Mouse (Mus musculus) G1E (cell line): Measurements from ENCODE around the gene Uckl1. TPM values are rescaled to one million over a fixed set of nuclear protein-coding genes. Genes with fewer than 3 reads are reported as not detected.

Experiments
- ATAC-seq: 2 replicates; pipeline ENCODE4 v1.8.0; 2016; ENCODE audit warnings: mild to moderate bottlenecking; ENCODE audit not compliant: insufficient number of reproducible peaks, poor library complexity, low FRiP score, severe bottlenecking; ENCODE audit errors: extremely low read depth
- DNase-seq: peaks from one replicate; pipeline ENCODE4 v3.0.0; 2012; ENCODE audit warnings: low spot score
- H3K27me3 ChIP-seq: 2 replicates; pipeline ENCODE4 v1.6.1; 2012; ENCODE audit warnings: mild to moderate bottlenecking, low read length, inconsistent platforms; ENCODE audit not compliant: insufficient read depth
- H3K36me3 ChIP-seq: replicated peaks from 2 replicates; pipeline ENCODE3; 2012; ENCODE audit warnings: mild to moderate bottlenecking, inconsistent platforms
- H3K4me1 ChIP-seq: 2 replicates; pipeline ENCODE4 v1.6.1; 2012; ENCODE audit warnings: low read depth, low read length, inconsistent platforms, mixed read lengths; ENCODE audit not compliant: insufficient read depth
- H3K4me3 ChIP-seq: 2 replicates; pipeline ENCODE4 v1.5.1; 2012; ENCODE audit warnings: low read depth, mild to moderate bottlenecking, inconsistent platforms, low read length, moderate library complexity, mixed read lengths
- H3K9me3 ChIP-seq: replicated peaks from 2 replicates; pipeline ENCODE4 v1.6.1; 2012; ENCODE audit warnings: inconsistent platforms
- CTCF ChIP-seq: IDR thresholded peaks from 2 replicates; pipeline ENCODE4 v1.5.1; 2012; ENCODE audit warnings: low read depth, low read length, inconsistent platforms, mixed read lengths
- GATA1 ChIP-seq: IDR thresholded peaks from 2 replicates; pipeline ENCODE4 v1.6.1; 2012; ENCODE audit warnings: borderline replicate concordance, low read length, inconsistent platforms, mixed read lengths
- GATA2 ChIP-seq: IDR thresholded peaks from 2 replicates; pipeline ENCODE4 v1.6.1; 2012; ENCODE audit warnings: low read depth, low read length, inconsistent platforms, borderline replicate concordance
- POLR2AphosphoS5 ChIP-seq: IDR thresholded peaks from 2 replicates; pipeline ENCODE4 v1.6.1; 2012; ENCODE audit warnings: low read depth, low read length, inconsistent platforms; ENCODE audit not compliant: insufficient replicate concordance
- TAL1 ChIP-seq: conservative IDR thresholded peaks from 2 replicates; pipeline ENCODE4 v1.6.1; 2012; ENCODE audit warnings: low read depth, low read length, inconsistent platforms, mixed read lengths
- polyA plus RNA-seq: library from polyadenylated mRNA; stranded (reverse); fragments of >175 nt; gene quantifications from 2 replicates; pipeline ENCODE4 v1.2.3, GENCODE M21; 2012
- total RNA-seq, 2 experiments: library from RNA; stranded (forward) in 1 of 2; stranded (reverse) in 1 of 2; fragments of 200-1000 nt in 1 of 2; fragments of >200 nt in 1 of 2; fragmentation: Nextera tagmentation in 1 of 2; gene quantifications; 2 replicates each; pipeline ENCODE4 v1.2.3; 2014 to 2017

Uckl1 gene
- total and polyA plus RNA-seq, 3 experiments = 46.9 to 66.0 (median 54.9) TPM

DNA sequence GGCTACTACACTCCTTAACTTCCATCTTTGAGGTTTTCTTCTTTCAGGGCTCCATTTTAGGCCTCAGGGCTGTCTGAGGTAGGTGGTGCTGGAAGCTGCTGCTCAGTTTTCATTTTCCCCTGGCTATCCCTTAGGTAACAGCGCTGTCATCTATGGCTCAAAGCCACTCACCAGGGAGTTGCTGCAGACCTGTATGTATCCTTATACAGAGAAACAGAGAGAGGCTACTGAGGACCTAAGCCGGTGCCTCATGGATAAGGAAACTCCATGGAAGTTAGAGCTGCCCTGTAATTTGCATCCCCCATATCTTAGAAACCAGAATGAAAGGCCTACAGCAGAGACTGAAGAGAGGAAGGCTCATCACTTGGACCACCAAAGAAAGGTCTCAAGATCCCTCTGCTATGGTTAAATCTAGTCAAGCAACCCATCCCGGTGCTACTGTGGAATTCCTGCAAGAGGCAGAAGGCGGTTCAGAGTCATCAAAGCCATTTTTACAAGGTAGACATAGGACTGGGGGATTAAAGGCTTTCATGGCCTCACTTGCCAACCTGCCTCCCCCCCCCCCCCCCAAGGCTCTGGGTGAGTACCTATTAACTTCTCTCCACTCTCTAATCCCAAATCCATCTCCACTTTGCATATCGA, 4.4 kb downstream of the Uckl1 start:
- TF ChIP-seq GATA1 (no peak), GATA2 (no peak), POLR2AphosphoS5 (no peak), CTCF (no peak), TAL1 (no peak)
- peaks cover 74% of the 10 kb centered on the region for H3K4me1 ChIP-seq
- H3K27me3 ChIP-seq = no peaks in the 10 kb centered on the region
- no peak for ATAC-seq
- no peak for DNase-seq
- H3K36me3 ChIP-seq = peaks cover 65% of the 10 kb centered on the region
- peak overlapping the region; percentile 83 for H3K4me3 ChIP-seq
- no peaks in the 10 kb centered on the region for H3K9me3 ChIP-seq

DNA sequence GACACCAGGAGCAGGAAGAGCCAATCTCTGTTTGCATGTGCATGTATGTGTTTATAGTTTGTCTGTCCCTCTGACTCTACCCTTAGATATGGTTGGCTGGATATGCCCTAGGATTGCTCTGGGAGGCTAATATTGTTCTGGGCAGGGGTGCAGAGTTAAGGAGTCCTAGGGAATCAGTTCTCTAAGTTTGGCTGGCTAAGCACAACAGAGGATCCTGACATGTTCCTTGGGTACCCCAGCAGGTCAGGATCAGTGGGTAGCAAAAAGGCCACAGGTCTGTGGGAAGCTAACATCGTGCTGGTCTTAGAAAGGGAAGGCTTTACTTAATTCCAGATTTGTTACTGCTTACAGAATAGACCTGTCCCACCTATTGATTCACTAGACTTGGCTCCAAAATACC, 5.0 kb downstream of the Uckl1 start:
- no peaks in the 10 kb centered on the region for H3K27me3 ChIP-seq
- DNase-seq = no peak
- H3K36me3 ChIP-seq = peaks cover 65% of the 10 kb centered on the region
- H3K4me3 ChIP-seq = no peak overlapping the region
- no peak for ATAC-seq
- H3K9me3 ChIP-seq = no peaks in the 10 kb centered on the region
- TF ChIP-seq POLR2AphosphoS5 (no peak), GATA2 (no peak), TAL1 (no peak), GATA1 (no peak), CTCF (no peak)
- H3K4me1 ChIP-seq = peaks cover 78% of the 10 kb centered on the region

DNA sequence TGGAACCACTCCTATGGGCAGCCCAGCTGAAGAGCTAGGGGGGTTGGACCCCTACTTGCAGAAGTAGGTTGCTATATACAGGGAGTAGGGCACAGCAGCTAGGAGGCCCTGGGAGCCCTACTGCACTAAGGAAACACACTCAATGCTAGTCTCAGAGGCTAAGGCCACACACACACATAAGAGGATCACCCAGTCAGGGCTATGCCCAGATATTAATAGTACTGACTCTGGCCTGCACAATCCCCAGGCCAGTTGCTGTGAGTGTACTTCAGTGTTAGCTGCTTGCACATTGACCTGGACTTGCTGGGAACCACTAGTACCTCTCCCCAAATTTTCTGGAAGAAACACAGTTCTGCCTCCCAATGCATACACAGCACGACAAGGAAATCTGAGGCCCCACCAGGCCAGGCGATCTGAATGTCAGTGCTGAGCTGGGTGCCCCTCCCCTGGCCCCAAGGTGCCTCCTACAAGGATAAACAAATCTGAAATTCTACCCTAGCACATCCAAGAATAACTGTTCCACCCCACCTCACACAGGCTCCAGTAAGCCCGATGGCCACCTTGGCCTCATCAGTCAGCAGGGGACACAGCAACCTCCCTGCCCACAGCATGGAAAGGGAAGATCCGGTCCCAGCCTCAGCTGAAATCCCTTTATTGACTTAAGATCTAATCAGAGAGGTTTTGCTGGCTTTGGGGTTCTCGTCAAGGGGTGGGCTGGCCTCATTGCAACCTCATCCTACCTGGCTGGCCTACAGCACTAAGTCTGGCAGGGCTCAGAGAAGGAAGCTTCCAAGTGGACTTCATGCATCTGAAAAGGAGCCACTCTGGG, 5.7 kb downstream of the Uckl1 start:
- ATAC-seq = no peak
- H3K4me3 ChIP-seq = peak overlapping the region; percentile 28; the same call in 1 of the 2 replicates
- peaks cover 65% of the 10 kb centered on the region for H3K36me3 ChIP-seq
- TF ChIP-seq TAL1 (no peak), CTCF (no peak), POLR2AphosphoS5 (no peak), GATA2 (no peak), GATA1 (no peak)
- H3K4me1 ChIP-seq = peaks cover 78% of the 10 kb centered on the region
- DNase-seq = no peak
- no peaks in the 10 kb centered on the region for H3K27me3 ChIP-seq
- H3K9me3 ChIP-seq = no peaks in the 10 kb centered on the region

DNA sequence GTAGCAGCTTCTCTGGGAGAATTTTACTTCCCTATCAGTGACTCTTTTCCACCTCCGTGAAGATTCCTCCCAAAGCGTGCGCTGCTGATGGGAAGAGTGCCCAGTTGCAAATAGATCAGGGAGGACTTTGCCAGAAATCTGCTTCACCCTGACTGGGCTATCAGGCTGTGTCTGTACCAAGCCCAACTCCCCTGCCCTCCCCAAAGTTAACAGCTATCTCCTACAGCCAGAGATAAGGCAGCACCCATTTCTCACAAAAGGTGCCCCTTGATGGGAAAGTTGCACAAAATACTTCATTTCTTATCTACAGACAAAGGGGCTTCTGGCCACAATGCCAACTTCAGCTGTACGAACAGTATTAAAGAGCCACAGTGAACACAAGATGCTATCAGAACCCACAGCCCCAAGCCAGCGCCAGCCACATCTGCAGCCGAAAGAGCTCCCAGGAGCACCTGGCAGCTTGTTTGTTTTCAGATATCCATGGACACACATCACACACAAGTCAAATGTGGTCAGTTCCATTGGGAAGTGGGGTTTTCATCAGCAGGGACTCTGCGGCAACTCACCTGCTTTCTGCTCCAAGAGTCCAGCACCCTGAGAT, 6.6 kb downstream of the Uckl1 start:
- H3K4me1 ChIP-seq = peaks cover 80% of the 10 kb centered on the region
- H3K27me3 ChIP-seq = no peaks in the 10 kb centered on the region
- peak; percentile 54 for ATAC-seq
- H3K9me3 ChIP-seq = no peaks in the 10 kb centered on the region
- peak; percentile 83 for TF ChIP-seq TAL1
- TF ChIP-seq POLR2AphosphoS5 = no peak
- DNase-seq = peak; percentile 69
- peaks cover 65% of the 10 kb centered on the region for H3K36me3 ChIP-seq
- peak overlapping the region; percentile 8; the same call in 1 of the 2 replicates for H3K4me3 ChIP-seq

DNA sequence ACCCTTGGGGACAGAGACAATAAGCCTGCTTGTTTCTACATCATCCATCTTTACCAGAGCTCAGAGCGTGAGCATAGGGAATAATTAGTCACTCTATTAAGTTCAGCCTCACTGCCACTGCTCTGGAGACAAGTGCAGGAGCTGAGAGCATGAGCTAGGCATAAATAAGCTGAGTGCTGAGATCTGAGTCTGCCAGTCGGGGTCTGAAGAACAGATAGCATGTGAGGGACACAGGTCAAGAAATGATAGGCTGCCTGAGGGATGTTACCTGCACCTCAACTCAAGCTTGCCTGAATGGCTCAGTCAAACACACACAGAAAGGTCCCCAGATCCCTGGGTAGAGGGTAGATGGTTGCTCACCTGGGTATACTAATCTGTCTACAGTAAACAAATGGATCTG, 7.6 kb downstream of the Uckl1 start:
- no peak for TF ChIP-seq TAL1
- no peak for TF ChIP-seq GATA2
- no peak for TF ChIP-seq GATA1
- H3K27me3 ChIP-seq = no peaks in the 10 kb centered on the region
- H3K36me3 ChIP-seq = peaks cover 66% of the 10 kb centered on the region
- DNase-seq (no peak), ATAC-seq (no peak)
- no peak overlapping the region for H3K4me3 ChIP-seq
- H3K4me1 ChIP-seq = peaks cover 73% of the 10 kb centered on the region
- no peaks in the 10 kb centered on the region for H3K9me3 ChIP-seq

DNA sequence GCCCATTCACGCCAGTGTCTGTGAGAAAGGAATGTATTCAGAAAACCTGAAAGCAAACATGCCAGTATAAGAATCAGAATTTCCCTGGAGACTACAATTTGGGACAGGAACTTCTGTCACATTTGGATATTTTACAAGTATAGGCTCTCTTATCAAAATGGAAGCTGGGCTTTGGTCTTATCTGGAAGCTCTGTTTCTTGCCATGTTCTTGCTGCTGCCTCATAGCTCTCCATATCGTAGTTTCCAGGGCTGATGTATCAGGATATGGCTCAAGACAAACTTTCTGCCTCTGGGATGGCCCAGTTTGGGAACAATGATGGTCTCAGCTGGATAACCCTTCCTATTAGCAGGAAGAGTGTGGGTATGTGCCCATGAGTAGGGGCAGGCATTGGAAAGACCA, 8.1 kb downstream of the Uckl1 start:
- no peaks in the 10 kb centered on the region for H3K27me3 ChIP-seq
- H3K36me3 ChIP-seq = peaks cover 71% of the 10 kb centered on the region
- DNase-seq = no peak
- H3K4me3 ChIP-seq = no peak overlapping the region
- ATAC-seq = no peak
- H3K9me3 ChIP-seq = no peaks in the 10 kb centered on the region
- TF ChIP-seq GATA2 = no peak
- TF ChIP-seq CTCF = no peak
- no peak for TF ChIP-seq POLR2AphosphoS5
- TF ChIP-seq TAL1 = no peak
- no peak for TF ChIP-seq GATA1
- peaks cover 73% of the 10 kb centered on the region for H3K4me1 ChIP-seq
